Mouse (Mus musculus): ENCODE data around the gene Map10. TPM values are rescaled to one million over a fixed set of nuclear protein-coding genes. Genes with fewer than 3 reads are reported as not detected.

Map10 gene
- polyA plus RNA-seq, 1 experiment from 2014 or later: 7.8 TPM

GRCm38 (mm10) chr8:125677484-125677883 is 7.9 kb downstream of the Map10 start:
- Histone ChIP-seq H3K4me3 (no peak overlapping the region), H3K4me1 (no peaks in the 10 kb centered on the region), H3K36me3 (no peaks in the 10 kb centered on the region), H3K27me3 (ENCODE audit: low read depth, poor library complexity, severe bottlenecking) (no peaks in the 10 kb centered on the region), H3K27ac (no peak overlapping the region), H3K9me3 (replicated peaks) (no peaks in the 10 kb centered on the region)
- no peak for DNase-seq (ENCODE audit: low spot score)
- WGBS: 89% methylated on average over 6 of the region's 6 CpGs

DNA sequence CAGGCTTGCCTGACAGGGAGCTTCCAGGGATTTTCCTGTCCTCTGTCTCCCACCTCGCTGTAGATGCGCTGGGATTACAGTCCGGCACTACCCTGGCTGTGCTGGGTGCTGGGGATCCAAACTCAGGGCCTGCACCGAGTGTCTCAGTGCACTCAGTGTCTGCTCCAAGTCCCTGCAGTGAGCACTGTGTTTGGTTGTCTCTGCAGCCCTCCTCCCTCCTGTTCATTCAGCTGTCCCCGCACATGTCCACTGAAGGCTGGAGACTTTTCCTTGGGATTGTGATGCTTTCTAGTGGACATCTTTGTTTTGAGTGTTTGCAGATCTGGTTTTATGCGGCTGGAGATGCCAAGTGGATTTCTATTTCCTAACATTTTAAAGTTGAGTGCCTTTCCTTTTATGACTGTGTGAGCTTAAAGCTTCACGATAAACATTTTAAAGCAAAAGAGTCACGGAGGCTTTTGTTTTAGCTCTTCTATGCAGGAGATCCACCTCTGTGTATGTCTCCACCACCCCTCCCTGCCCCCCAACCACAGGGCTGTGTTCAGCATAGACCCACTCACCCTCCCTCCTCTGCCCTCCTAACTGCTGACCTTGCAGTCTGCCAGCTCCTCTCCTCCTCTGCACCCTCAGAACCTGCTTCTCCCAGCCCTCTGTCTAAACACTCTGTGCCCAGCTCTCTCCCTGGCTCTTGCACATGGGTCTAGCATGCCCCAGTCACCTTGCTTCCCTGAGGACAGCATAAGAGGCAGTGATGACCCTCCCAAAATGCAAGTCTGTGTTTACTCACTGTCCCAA is 9.4 kb downstream of the Map10 start:
- Histone ChIP-seq H3K27ac (no peak overlapping the region), H3K4me3 (no peak overlapping the region), H3K36me3 (no peaks in the 10 kb centered on the region), H3K9me3 (replicated peaks) (no peaks in the 10 kb centered on the region), H3K4me1 (no peaks in the 10 kb centered on the region), H3K27me3 (ENCODE audit: low read depth, poor library complexity, severe bottlenecking) (no peaks in the 10 kb centered on the region)
- WGBS: 83% methylated on average over 8 of the region's 8 CpGs
- no peak for DNase-seq (ENCODE audit: low spot score)

GRCm38 (mm10) chr8:125680851-125681408 is 11.3 kb downstream of the Map10 start:
- Histone ChIP-seq H3K36me3 (no peaks in the 10 kb centered on the region), H3K4me1 (peaks cover 4% of the 10 kb centered on the region), H3K4me3 (no peak overlapping the region), H3K9me3 (replicated peaks) (no peaks in the 10 kb centered on the region), H3K27ac (no peak overlapping the region), H3K27me3 (ENCODE audit: low read depth, poor library complexity, severe bottlenecking) (no peaks in the 10 kb centered on the region)
- DNase-seq (ENCODE audit: low spot score): no peak
- WGBS: 61% methylated on average over 8 of the region's 8 CpGs

DNA sequence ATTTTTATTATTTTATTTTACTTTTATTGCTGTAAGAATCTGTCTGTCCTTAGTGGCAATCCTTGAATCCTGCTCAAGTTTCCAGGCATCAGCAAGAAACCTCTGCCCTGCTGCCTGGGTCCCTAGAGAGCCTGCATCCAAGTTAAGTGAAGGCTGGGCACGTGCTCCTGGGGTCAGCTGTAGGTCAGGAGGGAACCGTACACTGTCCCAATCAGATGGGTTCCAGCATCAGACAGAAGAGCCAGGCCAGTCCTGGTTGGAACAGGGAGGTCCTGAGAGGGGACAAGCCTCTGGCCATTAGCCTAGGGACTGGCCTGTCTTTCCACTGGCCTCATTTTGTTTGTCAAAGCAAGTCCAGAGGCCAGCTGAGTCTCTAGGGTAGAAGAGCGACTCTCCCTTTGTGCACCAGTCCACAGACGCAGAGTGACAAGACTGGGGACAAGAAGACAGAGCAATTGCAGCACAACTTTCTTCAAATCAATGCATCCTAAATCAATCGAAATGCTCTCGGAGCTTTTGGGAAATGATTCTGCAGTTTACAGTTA is 15.7 kb downstream of the Map10 start:
- WGBS: 57% methylated on average over 6 of the region's 6 CpGs
- Histone ChIP-seq H3K27me3 (ENCODE audit: low read depth, poor library complexity, severe bottlenecking) (no peaks in the 10 kb centered on the region), H3K4me1 (peaks cover 4% of the 10 kb centered on the region), H3K9me3 (replicated peaks) (no peaks in the 10 kb centered on the region), H3K4me3 (no peak overlapping the region), H3K36me3 (no peaks in the 10 kb centered on the region), H3K27ac (no peak overlapping the region)
- DNase-seq (ENCODE audit: low spot score): no peak

DNA sequence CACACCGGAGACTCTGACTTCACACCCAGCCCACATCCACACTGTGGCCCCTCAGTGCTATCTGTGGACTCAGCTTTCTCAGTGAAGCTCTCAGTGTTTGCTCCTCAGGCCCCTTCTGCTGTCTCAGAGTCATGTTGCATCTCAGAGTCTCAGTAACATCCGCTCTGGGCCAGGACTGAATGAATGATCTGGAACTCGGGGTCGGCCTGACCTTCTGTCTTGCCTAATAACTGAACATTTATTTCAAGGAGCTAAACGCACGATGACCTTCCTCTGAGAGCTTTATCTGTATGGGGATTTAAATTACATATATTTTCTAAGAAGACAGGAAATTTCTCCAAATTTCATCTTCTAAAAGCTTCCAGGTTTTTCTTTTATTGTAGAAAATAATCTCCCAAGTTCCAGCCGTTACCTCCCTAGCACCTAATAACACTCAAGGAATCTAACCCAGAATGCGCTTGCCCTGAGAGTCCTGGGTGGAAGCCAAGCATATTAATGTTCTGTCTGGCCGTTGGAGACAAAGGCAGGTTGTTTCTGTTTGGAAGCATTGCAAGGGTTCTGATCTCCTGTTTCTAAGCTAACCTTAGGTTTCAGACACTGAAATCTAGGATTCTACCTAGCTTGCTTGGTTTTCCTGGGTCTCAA is 16.7 kb downstream of the Map10 start:
- WGBS: 92% methylated on average over 9 of the region's 9 CpGs
- Histone ChIP-seq H3K27me3 (ENCODE audit: low read depth, poor library complexity, severe bottlenecking) (no peaks in the 10 kb centered on the region), H3K4me1 (peaks cover 7% of the 10 kb centered on the region), H3K4me3 (no peak overlapping the region), H3K27ac (no peak overlapping the region), H3K9me3 (replicated peaks) (no peaks in the 10 kb centered on the region), H3K36me3 (no peaks in the 10 kb centered on the region)
- no peak for DNase-seq (ENCODE audit: low spot score)

DNA sequence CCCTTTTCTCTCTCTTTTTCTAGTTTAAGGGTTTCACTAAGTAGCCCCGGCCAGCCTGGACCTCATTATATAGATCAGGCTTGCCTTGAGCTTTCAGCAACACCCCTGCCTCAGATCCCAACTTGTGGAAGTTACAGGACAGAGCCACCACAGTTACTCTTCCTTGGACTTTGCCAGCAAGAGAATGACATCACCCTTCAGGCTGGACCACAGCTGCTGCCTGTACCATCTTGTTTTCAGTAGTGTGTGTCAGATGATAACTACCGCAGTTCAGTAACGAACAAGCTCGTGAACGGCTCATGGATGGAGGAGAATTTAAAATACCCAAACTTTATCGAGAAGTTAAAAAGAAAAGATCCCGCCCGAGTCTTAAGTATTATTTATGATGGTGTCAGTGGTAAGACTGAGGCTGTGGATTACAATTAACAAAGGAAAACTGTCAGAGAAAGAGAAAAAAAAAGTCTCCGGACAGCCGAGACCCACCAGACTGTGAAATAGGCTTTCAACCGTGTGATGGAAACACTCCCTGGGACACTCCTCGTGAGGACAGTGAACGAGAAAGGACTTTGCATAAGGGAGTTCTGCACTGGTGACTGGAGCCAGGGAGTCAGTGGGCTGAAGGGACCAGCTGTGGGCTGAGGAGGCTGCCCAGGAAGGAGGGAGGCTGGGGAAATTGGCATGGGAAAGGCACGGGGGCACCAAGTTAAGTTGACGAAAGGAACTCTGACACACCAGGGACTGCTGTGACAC is 20.7 kb downstream of the Map10 start:
- H3K4me3 ChIP-seq: no peak overlapping the region
- no peak for DNase-seq (ENCODE audit: low spot score)
- no peaks in the 10 kb centered on the region for H3K36me3 ChIP-seq
- H3K27me3 ChIP-seq (ENCODE audit: low read depth, poor library complexity, severe bottlenecking): no peaks in the 10 kb centered on the region
- no peak overlapping the region for H3K27ac ChIP-seq
- H3K9me3 ChIP-seq (replicated peaks): no peaks in the 10 kb centered on the region
- WGBS: 85% methylated on average over 15 of the region's 15 CpGs
- peaks cover 4% of the 10 kb centered on the region for H3K4me1 ChIP-seq

DNA sequence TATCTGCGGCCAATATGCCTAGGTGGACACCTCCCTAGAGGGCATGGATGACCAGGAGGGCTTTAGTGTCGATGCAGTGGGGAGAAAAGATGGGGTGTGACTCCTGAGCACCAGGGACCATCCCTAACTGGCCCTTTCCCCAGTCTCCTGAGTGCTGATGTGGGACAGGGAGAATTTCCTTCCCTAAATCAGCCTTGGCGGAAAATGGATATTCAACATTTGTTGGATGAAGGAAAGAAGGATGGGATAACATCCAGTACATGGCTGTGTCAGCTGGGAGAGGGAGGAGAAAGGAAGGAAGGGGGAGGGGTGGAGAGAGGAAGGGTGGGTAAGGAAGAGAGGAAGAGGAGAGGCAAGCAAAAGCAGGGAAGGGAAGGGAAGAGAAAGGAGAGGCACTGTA is 21.3 kb downstream of the Map10 start:
- Histone ChIP-seq H3K27me3 (ENCODE audit: low read depth, poor library complexity, severe bottlenecking) (no peaks in the 10 kb centered on the region), H3K36me3 (no peaks in the 10 kb centered on the region), H3K9me3 (replicated peaks) (no peaks in the 10 kb centered on the region), H3K4me1 (0 out of 2 replicates have a peak, but pooled peaks cover 3% of the 10 kb centered on the region), H3K27ac (no peak overlapping the region), H3K4me3 (no peak overlapping the region)
- WGBS: 92% methylated on average over 3 of the region's 3 CpGs
- no peak for DNase-seq (ENCODE audit: low spot score)

- H3K27me3 ChIP-seq (ENCODE audit: low read depth, poor library complexity, severe bottlenecking): no peaks in the 10 kb centered on the region
- 79% methylated on average over 5 of the region's 5 CpGs for WGBS
- H3K4me1 ChIP-seq: 0 out of 2 replicates have a peak, but pooled peaks cover 3% of the 10 kb centered on the region
- no peaks in the 10 kb centered on the region for H3K9me3 ChIP-seq (replicated peaks)
- no peak overlapping the region for H3K27ac ChIP-seq
- no peak overlapping the region for H3K4me3 ChIP-seq
- DNase-seq (ENCODE audit: low spot score): no peak
- no peaks in the 10 kb centered on the region for H3K36me3 ChIP-seq
These were observed 22.8 kb downstream of the Map10 start for GRCm38 (mm10) chr8:125692447-125692846.

GRCm38 (mm10) chr8:125693197-125693596 is 23.6 kb downstream of the Map10 start:
- no peaks in the 10 kb centered on the region for H3K9me3 ChIP-seq (replicated peaks)
- no peak overlapping the region for H3K4me3 ChIP-seq
- H3K27me3 ChIP-seq (ENCODE audit: low read depth, poor library complexity, severe bottlenecking): no peaks in the 10 kb centered on the region
- 0 out of 2 replicates have a peak, but pooled peaks cover 3% of the 10 kb centered on the region for H3K4me1 ChIP-seq
- DNase-seq (ENCODE audit: low spot score): no peak
- WGBS: 80% methylated on average over 3 of the region's 3 CpGs
- H3K36me3 ChIP-seq: no peaks in the 10 kb centered on the region
- no peak overlapping the region for H3K27ac ChIP-seq

- no peaks in the 10 kb centered on the region for H3K27me3 ChIP-seq (ENCODE audit: low read depth, poor library complexity, severe bottlenecking)
- H3K4me3 ChIP-seq: no peak overlapping the region
- H3K27ac ChIP-seq: no peak overlapping the region
- WGBS: 92% methylated on average over 6 of the region's 6 CpGs
- DNase-seq (ENCODE audit: low spot score): no peak
- H3K4me1 ChIP-seq: 0 out of 2 replicates have a peak, but pooled peaks cover 3% of the 10 kb centered on the region
- H3K9me3 ChIP-seq (replicated peaks): no peaks in the 10 kb centered on the region
- no peaks in the 10 kb centered on the region for H3K36me3 ChIP-seq
These were observed 26.3 kb downstream of the Map10 start for GRCm38 (mm10) chr8:125695951-125696350.

- no peak for DNase-seq (ENCODE audit: low spot score)
- no peaks in the 10 kb centered on the region for H3K4me1 ChIP-seq
- WGBS: 82% methylated on average over 6 of the region's 6 CpGs
- H3K27ac ChIP-seq: no peak overlapping the region
- H3K27me3 ChIP-seq (ENCODE audit: low read depth, poor library complexity, severe bottlenecking): no peaks in the 10 kb centered on the region
- no peaks in the 10 kb centered on the region for H3K36me3 ChIP-seq
- no peak overlapping the region for H3K4me3 ChIP-seq
- H3K9me3 ChIP-seq (replicated peaks): no peaks in the 10 kb centered on the region
These were observed 29.9 kb downstream of the Map10 start for GRCm38 (mm10) chr8:125699391-125700025.

- Histone ChIP-seq H3K27ac (no peak overlapping the region), H3K9me3 (replicated peaks) (no peaks in the 10 kb centered on the region), H3K36me3 (no peaks in the 10 kb centered on the region), H3K27me3 (ENCODE audit: low read depth, poor library complexity, severe bottlenecking) (no peaks in the 10 kb centered on the region), H3K4me1 (no peaks in the 10 kb centered on the region), H3K4me3 (no peak overlapping the region)
- 84% methylated on average over 7 of the region's 7 CpGs for WGBS
- no peak for DNase-seq (ENCODE audit: low spot score)
These were observed 30.8 kb downstream of the Map10 start for GRCm38 (mm10) chr8:125700407-125700806.
